Mouse (Mus musculus) liver, embryonic 14.5 days (tissue): ENCODE data around the gene Tarbp2.

Source experiments
- CTCF ChIP-seq: IDR thresholded peaks from 2 replicates; pipeline ENCODE4 v1.5.1; 2016; ENCODE audit warnings: antibody characterized with exemption, low read depth, control low read depth
- EP300 ChIP-seq: IDR thresholded peaks from 2 replicates; pipeline ENCODE4 v1.6.1; 2016; ENCODE audit warnings: antibody characterized with exemption, low read depth

GRCm38 (mm10) chr15:102530566-102530965 lies 12.6 kb downstream of the Tarbp2 start:
- TF ChIP-seq EP300 (no peak), CTCF (no peak)
